Mouse (Mus musculus) embryonic facial prominence, embryonic 11.5 days (tissue): ENCODE measurements around the gene Gpr171. TPM values are rescaled to one million over a fixed set of nuclear protein-coding genes. Genes with fewer than 3 reads are reported as not detected.
"Not testable (repeated sequence)": the region's sequence is repeated elsewhere in the genome, so short reads cannot be mapped to it uniquely, and the experiment has no call there.

ENCODE experiments used
- ATAC-seq: fragments of 200-750 bp; cut with Nextera tagmentation; replicated peaks from 2 replicates; pipeline ENCODE4 v1.8.0; 2017; ENCODE audit warnings: low read depth; ENCODE audit not compliant: insufficient number of reproducible peaks, low FRiP score, low TSS enrichment
- DNase-seq: peaks from one replicate; pipeline ENCODE4 v3.0.0-alpha.2; 2015; ENCODE audit warnings: low spot score
- H3K27ac ChIP-seq: fragments of 300-500 bp; sonication (generic); replicated peaks from 2 replicates; pipeline ENCODE4 v1.5.1; 2014; ENCODE audit warnings: mild to moderate bottlenecking, low read depth, low read length, control low read depth
- H3K27me3 ChIP-seq: fragments of 300-500 bp; sonication (generic); 2 replicates; pipeline ENCODE4 v1.6.1; 2014; ENCODE audit warnings: mild to moderate bottlenecking, low read length, moderate library complexity, mixed read lengths; ENCODE audit not compliant: control insufficient read depth, insufficient read depth
- H3K36me3 ChIP-seq: fragments of 300-500 bp; sonication (generic); replicated peaks from 2 replicates; pipeline ENCODE4 v1.6.1; 2014; ENCODE audit warnings: low read depth, mild to moderate bottlenecking, low read length, moderate library complexity, mixed read lengths; ENCODE audit not compliant: control insufficient read depth, insufficient read depth
- H3K4me1 ChIP-seq: fragments of 300-500 bp; sonication (generic); 2 replicates; pipeline ENCODE4 v1.6.1; 2014; ENCODE audit warnings: low read length, mixed read lengths; ENCODE audit not compliant: control insufficient read depth, insufficient read depth
- H3K4me2 ChIP-seq: fragments of 300-500 bp; sonication (generic); 2 replicates; pipeline ENCODE4 v1.6.1; 2014; ENCODE audit warnings: low read depth, mild to moderate bottlenecking, control low read depth, low read length, moderate library complexity
- H3K4me3 ChIP-seq: fragments of 300-500 bp; sonication (generic); 2 replicates; pipeline ENCODE4 v1.5.1; 2014; ENCODE audit warnings: low read depth, low read length, control low read depth
- H3K9ac ChIP-seq: fragments of 300-500 bp; sonication (generic); replicated peaks from 2 replicates; pipeline ENCODE4 v1.6.1; 2014; ENCODE audit warnings: mild to moderate bottlenecking, control low read depth, low read length
- H3K9me3 ChIP-seq: fragments of 300-500 bp; sonication (generic); replicated peaks from 2 replicates; pipeline ENCODE4 v1.6.1; 2016; ENCODE audit warnings: mild to moderate bottlenecking, low read length, inconsistent platforms, mixed read lengths; ENCODE audit not compliant: control insufficient read depth
- WGBS: fragments of 180-500 bp; shearing (Covaris S2); extraction: QIAGEN DNeasy Blood & Tissue Kit; methylation state at CpG from one replicate; pipeline ENCODE4 v1.1.7; 2014; 5-methylcytosine and 5-hydroxymethylcytosine counted together
- polyA plus RNA-seq: library from polyadenylated mRNA; unstranded; fragments of >200 nt; fragmentation: Nextera tagmentation; extraction: Ambion mirVana; gene quantifications from 2 replicates; pipeline ENCODE4 v1.2.1, GENCODE M21; 2014

Gpr171 gene
- 0.39 and 0.82 TPM in 2 replicates for polyA plus RNA-seq

- DNase-seq (no peak), ATAC-seq (no peak)
- no peak within 1 kb of the TSS for H3K27ac ChIP-seq
- H3K9me3 ChIP-seq, result no peaks in the 10 kb centered on the region
- no peaks in the 10 kb centered on the region for H3K4me1 ChIP-seq
- H3K4me3 ChIP-seq, result no peak within 1 kb of the TSS
- no peak within 1 kb of the TSS for H3K9ac ChIP-seq
- no peak within 1 kb of the TSS for H3K4me2 ChIP-seq
- 74% methylated on average over 6 of the region's 6 CpGs for WGBS
- H3K27me3 ChIP-seq, result no peaks in the 10 kb centered on the region
- no peaks in the 10 kb centered on the region for H3K36me3 ChIP-seq
These were observed at the start of gene Gpr171 for GRCm38 (mm10) chr3:59101218-59101986. Gene Gpr171, minus strand, starts transcription at chr3:59101821.

DNA sequence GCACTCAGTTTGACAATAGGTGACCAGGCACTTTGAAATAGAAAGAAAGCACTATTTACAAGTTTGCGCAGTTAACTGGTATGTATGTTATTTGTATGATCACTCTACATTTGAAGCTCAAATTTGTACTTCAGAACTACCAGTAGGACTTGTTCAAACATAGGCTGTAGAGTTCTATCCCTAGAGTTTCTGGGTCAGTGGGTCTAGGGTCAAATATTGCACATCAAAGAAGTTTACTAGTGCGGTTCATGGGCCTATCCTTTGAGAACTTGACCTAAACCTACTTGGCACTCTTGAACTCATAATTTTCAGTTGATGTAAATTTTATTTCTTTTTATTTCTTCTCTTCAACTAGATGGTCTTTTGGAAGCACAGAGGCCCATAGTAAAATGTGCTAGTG is 49.0 kb upstream of the Gpr171 start:
- no peak for DNase-seq
- ATAC-seq, result no peak
- no peaks in the 10 kb centered on the region for H3K4me1 ChIP-seq
- no peaks in the 10 kb centered on the region for H3K36me3 ChIP-seq
- no peak overlapping the region for H3K4me2 ChIP-seq
- no peak overlapping the region for H3K9ac ChIP-seq
- H3K27me3 ChIP-seq, result no peaks in the 10 kb centered on the region
- H3K4me3 ChIP-seq, result no peak overlapping the region
- H3K9me3 ChIP-seq, result no peaks in the 10 kb centered on the region
- no peak overlapping the region for H3K27ac ChIP-seq
- WGBS, result 91% methylated on average over 2 of the region's 2 CpGs

DNA sequence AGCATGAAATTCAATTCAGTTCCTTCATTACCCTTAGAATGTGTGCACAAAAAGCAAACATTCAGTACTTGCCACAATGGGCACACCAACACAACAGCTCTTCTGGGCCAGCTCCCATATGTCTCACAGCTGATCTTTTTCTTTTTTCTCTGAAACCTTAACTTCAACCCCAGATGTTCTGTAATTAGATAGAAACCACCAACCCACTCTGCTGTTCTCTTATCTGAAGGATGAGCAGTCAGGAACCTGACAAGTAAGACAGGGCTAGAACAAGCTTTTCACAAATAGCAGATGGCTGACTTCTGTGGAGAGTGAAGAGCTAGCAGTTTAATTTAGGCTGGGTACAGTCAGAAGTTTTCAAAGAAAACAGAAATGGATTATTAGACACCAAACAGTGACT is 48.0 kb upstream of the Gpr171 start:
- Histone ChIP-seq H3K4me3 (no peak overlapping the region), H3K4me2 (no peak overlapping the region), H3K27ac (no peak overlapping the region), H3K36me3 (no peaks in the 10 kb centered on the region), H3K9ac (no peak overlapping the region), H3K9me3 (no peaks in the 10 kb centered on the region), H3K4me1 (no peaks in the 10 kb centered on the region), H3K27me3 (no peaks in the 10 kb centered on the region)
- no peak for ATAC-seq
- no peak for DNase-seq

GRCm38 (mm10) chr3:59145194-59145593 is 43.6 kb upstream of the Gpr171 start:
- ATAC-seq, result no peak
- Histone ChIP-seq H3K9ac (no peak overlapping the region), H3K4me2 (no peak overlapping the region), H3K27me3 (no peaks in the 10 kb centered on the region), H3K36me3 (no peaks in the 10 kb centered on the region), H3K4me1 (no peaks in the 10 kb centered on the region), H3K27ac (no peak overlapping the region), H3K4me3 (no peak overlapping the region), H3K9me3 (no peaks in the 10 kb centered on the region)
- WGBS, result 59% methylated on average over 5 of the region's 5 CpGs
- no peak for DNase-seq

GRCm38 (mm10) chr3:59141507-59142305 is 40.1 kb upstream of the Gpr171 start:
- Histone ChIP-seq H3K27ac (no peak overlapping the region), H3K27me3 (no peaks in the 10 kb centered on the region), H3K9ac (no peak overlapping the region), H3K9me3 (no peaks in the 10 kb centered on the region), H3K4me1 (no peaks in the 10 kb centered on the region), H3K4me2 (no peak overlapping the region), H3K4me3 (no peak overlapping the region), H3K36me3 (no peaks in the 10 kb centered on the region)
- ATAC-seq, result no peak
- DNase-seq, result no peak
- 69% methylated on average over 8 of the region's 8 CpGs for WGBS

DNA sequence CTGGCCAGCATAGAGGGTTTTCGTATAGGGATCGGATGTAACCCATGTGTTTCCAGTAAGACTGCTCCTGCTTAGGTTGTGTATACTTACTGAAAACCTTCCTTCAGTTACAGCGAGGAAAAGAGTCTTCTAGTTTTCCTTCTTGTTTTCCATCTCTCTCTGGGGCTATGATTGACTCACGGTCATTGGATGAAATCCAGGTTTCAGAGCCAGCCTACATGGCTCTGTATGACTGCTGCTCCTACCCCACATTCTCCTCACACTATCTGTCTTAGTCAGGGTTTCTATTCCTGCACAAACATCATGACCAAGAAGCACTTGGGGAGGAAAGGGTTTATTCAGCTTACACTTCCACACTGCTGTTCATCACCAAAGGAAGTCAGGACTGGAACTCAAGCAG is 39.3 kb upstream of the Gpr171 start:
- not testable (repeated sequence) for H3K9me3 ChIP-seq, DNase-seq, ATAC-seq, H3K4me2 ChIP-seq, H3K27ac ChIP-seq, H3K4me1 ChIP-seq, H3K27me3 ChIP-seq, H3K36me3 ChIP-seq, H3K4me3 ChIP-seq, H3K9ac ChIP-seq
- WGBS, result 85% methylated on average over 4 of the region's 4 CpGs

DNA sequence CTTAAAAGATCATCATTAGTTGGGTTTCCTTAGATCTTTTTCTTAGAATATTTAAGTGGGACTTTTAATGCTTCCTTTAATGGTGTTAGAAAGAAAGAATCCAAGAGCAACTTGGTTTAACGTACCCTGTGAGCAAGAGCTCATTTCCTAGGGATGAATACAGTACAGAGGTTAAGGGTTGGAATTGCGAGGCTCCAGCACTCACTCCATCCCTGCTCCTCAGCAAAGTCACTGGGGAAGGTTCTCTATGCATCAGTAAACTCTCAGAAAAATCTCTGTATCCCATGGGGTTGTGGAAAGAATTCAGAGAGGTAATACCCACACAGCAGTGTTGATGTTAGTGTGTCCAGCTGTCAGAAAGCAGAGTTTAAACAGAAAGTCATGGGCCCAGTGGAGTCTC is 38.5 kb upstream of the Gpr171 start:
- H3K27ac ChIP-seq, result no peak overlapping the region
- no peaks in the 10 kb centered on the region for H3K36me3 ChIP-seq
- no peaks in the 10 kb centered on the region for H3K4me1 ChIP-seq
- H3K4me3 ChIP-seq, result no peak overlapping the region
- no peak overlapping the region for H3K9ac ChIP-seq
- no peak overlapping the region for H3K4me2 ChIP-seq
- no peak for ATAC-seq
- H3K27me3 ChIP-seq, result no peaks in the 10 kb centered on the region
- H3K9me3 ChIP-seq, result no peaks in the 10 kb centered on the region
- no peak for DNase-seq
- WGBS, result 72% methylated on average over 2 of the region's 2 CpGs

DNA sequence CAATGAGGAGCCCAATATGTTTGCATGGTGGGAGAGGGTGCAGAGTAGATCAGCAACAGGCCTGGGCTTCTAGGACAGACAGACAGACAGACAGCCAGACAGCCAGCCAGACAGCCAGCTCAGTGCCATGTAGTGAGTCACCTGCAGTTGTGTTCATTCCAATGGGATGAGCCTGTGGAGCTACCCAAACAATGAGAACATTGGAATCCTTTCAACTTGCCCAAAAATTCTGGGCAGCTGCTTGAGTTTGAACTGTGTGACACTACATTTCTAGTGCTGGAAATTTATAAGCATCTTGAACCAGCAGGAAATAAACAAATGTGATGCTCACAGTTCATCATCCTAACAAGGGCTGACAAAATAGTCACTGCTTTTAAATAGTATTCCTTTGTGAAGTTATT is 38.0 kb upstream of the Gpr171 start:
- H3K36me3 ChIP-seq, result no peaks in the 10 kb centered on the region
- no peak overlapping the region for H3K27ac ChIP-seq
- H3K4me2 ChIP-seq, result no peak overlapping the region
- H3K4me1 ChIP-seq, result no peaks in the 10 kb centered on the region
- H3K9ac ChIP-seq, result no peak overlapping the region
- no peak overlapping the region for H3K4me3 ChIP-seq
- DNase-seq (no peak), ATAC-seq (no peak)
- no peaks in the 10 kb centered on the region for H3K9me3 ChIP-seq
- H3K27me3 ChIP-seq, result no peaks in the 10 kb centered on the region
